Comparison of ENCODE assay signal across 7 mouse cellular contexts in genomic region chr3:98015205-98016171, GRCm38 (mm10). TPM values are rescaled to one million over a fixed set of nuclear protein-coding genes. Genes with fewer than 3 reads are reported as not detected.
DNase-seq lines count a peak whose midpoint lies in the region; ATAC-seq and TF ChIP-seq lines count a peak whose summit lies in the region.

No protein-coding gene starts in this region.

- TF ChIP-seq EP300 in liver, embryonic 14.5 days (IDR thresholded peaks at IDR 0.05; ENCODE audit: low read depth), result no peak

- WGBS in spleen, adult 2 months, result 57% methylated on average over 14 of the region's 14 CpGs
- WGBS in heart, embryonic 14.5 days, result 53% methylated on average over 14 of the region's 14 CpGs
- 63% methylated on average over 14 of the region's 14 CpGs for whole genome bisulfite sequencing in liver, embryonic 14.5 days (ENCODE audit: insufficient replicate concordance)

- H3K27me3 ChIP-seq in spleen, adult 2 months (ENCODE audit: control insufficient read depth, insufficient read depth, low read length), result no peaks in the 10 kb centered on the region
- H3K27me3 ChIP-seq in heart, embryonic 14.5 days (ENCODE audit: control insufficient read depth, insufficient read depth, low read length), result no peaks in the 10 kb centered on the region
- no peaks in the 10 kb centered on the region for H3K27me3 ChIP-seq in liver, embryonic 14.5 days (ENCODE audit: control insufficient read depth, insufficient read depth, low read length)

- peaks cover 6% of the 10 kb centered on the region; the same call in 1 of the 2 replicates for H3K4me1 ChIP-seq in spleen, adult 2 months (ENCODE audit: control insufficient read depth, insufficient read depth, insufficient read length)
- peaks cover 28 to 63% of the 10 kb centered on the region in 2 experiments for H3K4me1 ChIP-seq in heart, embryonic 14.5 days (ENCODE audit: control insufficient read depth in 2 of 2, insufficient read depth in 2 of 2, low read length in 2 of 2)
- H3K4me1 ChIP-seq in liver, embryonic 14.5 days (replicated peaks; ENCODE audit: control insufficient read depth in 2 of 2, insufficient read depth in 2 of 2, low read length in 1 of 2), result peaks cover 4 to 41% of the 10 kb centered on the region in 2 experiments

- peak overlapping the region; percentile 98; the same call in 1 of the 2 replicates for H3K9ac ChIP-seq in heart, embryonic 14.5 days (ENCODE audit: low read length)
- H3K9ac ChIP-seq in liver, embryonic 14.5 days (replicated peaks), result no peak overlapping the region

- ATAC-seq in heart, embryonic 14.5 days (ENCODE audit: insufficient number of reproducible peaks, insufficient read depth, low FRiP score, low read depth), result no peak
- ATAC-seq in liver, embryonic 14.5 days (ENCODE audit: insufficient read depth), result no peak

- no peak for TF ChIP-seq POLR2A in spleen, adult 2 months (IDR thresholded peaks at IDR 0.05; ENCODE audit: low read depth, low read length)

- no peak for DNase-seq in spleen, adult 2 months (ENCODE audit: low read depth in 1 of 2, low spot score in 2 of 2)
- DNase-seq in spleen, postnatal 36 days (ENCODE audit: low spot score in 2 of 2), result no peak
- DNase-seq in liver, embryonic 14.5 days (ENCODE audit: low read depth in 3 of 3, low spot score in 3 of 3), result no peak
- no peak for DNase-seq in ovary, postnatal 36 days (ENCODE audit: low spot score)
- DNase-seq in right cerebral cortex, postnatal 14 days, result no peak
- DNase-seq in Muller cell, postnatal 12 days (ENCODE audit: inconsistent ontology term), result no peak

- no peak for TF ChIP-seq CTCF in spleen, adult 2 months (IDR thresholded peaks at IDR 0.05; ENCODE audit: extremely low read depth, insufficient read depth, insufficient read length, insufficient replicate concordance)
- no peak for TF ChIP-seq CTCF in liver, embryonic 14.5 days (IDR thresholded peaks at IDR 0.05; ENCODE audit: low read depth)

- H3K4me2 ChIP-seq in heart, embryonic 14.5 days (ENCODE audit: low read length), result peak overlapping the region; percentile 68
- peak overlapping the region; percentile 98 for H3K4me2 ChIP-seq in liver, embryonic 14.5 days (ENCODE audit: low read depth)

- H3K4me3 ChIP-seq in spleen, adult 2 months (ENCODE audit: extremely low read depth, insufficient read depth, insufficient read length), result 0 out of 2 replicates have a peak overlapping the region, but pooled peaks have one; percentile 2
- H3K4me3 ChIP-seq in heart, embryonic 14.5 days (ENCODE audit: control insufficient read depth in 1 of 2, insufficient read depth in 1 of 2, low read depth in 1 of 2, low read length in 2 of 2), result peak overlapping the region in 1 of 2 experiments; percentile 95; a peak in 1 of 4 replicates
- H3K4me3 ChIP-seq in liver, embryonic 14.5 days (ENCODE audit: insufficient read depth in 1 of 2, low read depth in 2 of 2, low read length in 2 of 2), result peak overlapping the region in 1 of 2 experiments; percentile 84; a peak in 1 of 4 replicates

- peaks cover 1% of the 10 kb centered on the region; the same call in 1 of the 2 replicates for H3K36me3 ChIP-seq in spleen, adult 2 months (ENCODE audit: control insufficient read depth, insufficient read depth, low read length)
- H3K36me3 ChIP-seq in heart, embryonic 14.5 days (ENCODE audit: control insufficient read depth, insufficient read depth, low read length), result no peaks in the 10 kb centered on the region
- no peaks in the 10 kb centered on the region for H3K36me3 ChIP-seq in liver, embryonic 14.5 days (replicated peaks; ENCODE audit: control insufficient read depth, insufficient read depth, low read depth)

- H3K27ac ChIP-seq in spleen, adult 2 months (ENCODE audit: insufficient read depth, low read length), result no peak overlapping the region
- peak overlapping the region in 1 of 2 experiments; percentile 20; a peak in 1 of 4 replicates for H3K27ac ChIP-seq in heart, embryonic 14.5 days (replicated peaks in 1 of 2; ENCODE audit: control insufficient read depth in 1 of 2, insufficient read depth in 1 of 2, low read depth in 2 of 2, low read length in 2 of 2)
- no peak overlapping the region for H3K27ac ChIP-seq in liver, embryonic 14.5 days

- no peaks in the 10 kb centered on the region for H3K9me3 ChIP-seq in heart, embryonic 14.5 days (ENCODE audit: control insufficient read depth, low read length)
- H3K9me3 ChIP-seq in liver, embryonic 14.5 days (ENCODE audit: control insufficient read depth, low read length), result no peaks in the 10 kb centered on the region

RNA-seq across cellular contexts. Expression of gene Notch2, which starts 2.2 kb away (rescaled TPM):
- polyA plus RNA-seq in spleen, adult 2 months (2012; rRNA removed), result 45.7 and 63.3 TPM in 2 replicates
- 12.2 and 14.5 TPM in 2 replicates for polyA plus RNA-seq in heart, embryonic 14.5 days (2014; fragmentation: Nextera tagmentation; extraction: Ambion mirVana)
- polyA plus RNA-seq in liver, embryonic 14.5 days (2012; rRNA removed), result 2.7 and 3.0 TPM in 2 replicates
- polyA plus RNA-seq in liver, embryonic 14.5 days (2014; fragmentation: Nextera tagmentation; extraction: Ambion mirVana), result 5.4 and 5.8 TPM in 2 replicates
